Mouse (Mus musculus) heart, postnatal 0 days (tissue): ENCODE results near the gene Gm28043.

ENCODE experiments used
- CTCF ChIP-seq: IDR thresholded peaks from 2 replicates; pipeline ENCODE4 v1.5.1; 2016; ENCODE audit warnings: antibody characterized with exemption, control low read depth, low read depth
- EP300 ChIP-seq: IDR thresholded peaks from 2 replicates; pipeline ENCODE4 v1.6.1; 2016; ENCODE audit warnings: antibody characterized with exemption, low read depth

GRCm38 (mm10) chr17:29627285-29627684 is 12.6 kb downstream of the Gm28043 start:
- no peak for TF ChIP-seq EP300
- TF ChIP-seq CTCF, result no peak
